Mouse (Mus musculus) frontal cortex, postnatal 25 days (tissue): ENCODE results near the gene Gm8906.
"Not testable (repeated sequence)": the region's sequence is repeated elsewhere in the genome, so short reads cannot be mapped to it uniquely, and the experiment has no call there.

Experiments
- DNase-seq, 2 experiments: peaks; one replicate each; pipeline ENCODE4 v3.0.0; 2022; ENCODE audit warnings: low spot score in 2 of 2

Gene Gm8906

GRCm38 (mm10) chr5:11502385-11502784 is at the start of gene Gm8906:
Gm8906 (plus strand) TSS chr5:11502685.
- not testable (repeated sequence) for DNase-seq
